Mouse (Mus musculus) brain, embryonic 14.5 days (tissue): ENCODE data around the gene Camk2b. TPM values are rescaled to one million over a fixed set of nuclear protein-coding genes. Genes with fewer than 3 reads are reported as not detected.
"Not testable (repeated sequence)": the region's sequence is repeated elsewhere in the genome, so short reads cannot be mapped to it uniquely, and the experiment has no call there.

Experiments
- DNase-seq: peaks from one replicate; pipeline ENCODE4 v3.0.0-alpha.2; 2011; ENCODE audit warnings: low read depth
- CTCF ChIP-seq: fragments of 200-500 bp; IDR thresholded peaks from 2 replicates; pipeline ENCODE4 v1.5.1; 2012; ENCODE audit warnings: inconsistent platforms, mild to moderate bottlenecking, moderate library complexity, borderline replicate concordance; ENCODE audit not compliant: insufficient read depth, insufficient read length; ENCODE audit errors: extremely low read depth
- POLR2A ChIP-seq: fragments of 200-500 bp; IDR thresholded peaks from 2 replicates; pipeline ENCODE4 v1.6.1; 2012; ENCODE audit warnings: mild to moderate bottlenecking, inconsistent platforms, borderline replicate concordance; ENCODE audit not compliant: poor library complexity, insufficient read depth, insufficient read length, severe bottlenecking; ENCODE audit errors: extremely low read depth
- polyA plus RNA-seq: library from polyadenylated mRNA; depleted of rRNA; stranded (reverse); fragments of >200 nt; gene quantifications from 2 replicates; pipeline ENCODE4 v1.2.3, GENCODE M21; 2012

Camk2b gene
- polyA plus RNA-seq, 1 experiment = 126 TPM

DNA sequence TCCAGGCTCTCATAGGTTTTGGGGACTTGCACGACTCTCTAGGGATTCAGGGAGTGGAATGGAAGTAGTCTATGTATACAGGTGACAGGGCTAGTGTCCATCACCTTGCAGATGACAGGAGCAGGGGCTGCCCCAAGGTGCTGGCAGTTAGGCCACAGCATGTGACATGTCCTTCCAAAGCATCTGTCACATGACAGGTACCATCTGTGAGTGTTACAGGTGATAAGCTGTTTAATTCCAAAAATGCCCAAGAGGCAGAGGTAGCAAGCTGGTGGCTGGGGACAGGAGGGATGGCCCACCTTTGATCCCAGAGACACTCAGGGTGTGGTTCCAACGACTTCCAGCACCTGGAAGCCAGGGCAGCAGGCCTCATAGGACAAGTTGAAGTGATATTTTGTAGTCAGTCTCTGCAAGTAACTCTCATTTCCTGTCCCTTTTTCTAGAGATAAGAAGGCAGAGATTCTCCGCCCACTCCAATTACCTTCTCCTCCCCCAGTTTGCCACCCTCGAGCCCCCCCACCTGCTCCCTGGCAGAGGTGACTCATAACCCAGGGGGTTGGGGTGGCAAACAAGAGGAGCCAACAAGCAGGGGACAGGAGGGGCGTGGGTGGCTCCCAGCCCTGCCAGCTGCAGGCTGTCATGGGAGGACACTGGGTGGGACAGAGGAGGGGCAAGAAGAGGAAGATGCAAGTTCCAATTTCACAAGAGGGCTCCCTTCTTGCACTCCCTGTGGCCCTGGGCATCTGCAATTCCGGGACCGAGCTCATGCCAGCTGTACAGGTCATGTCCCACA is 47.7 kb downstream of the Camk2b start:
- TF ChIP-seq CTCF = no peak
- no peak for TF ChIP-seq POLR2A
- DNase-seq = no peak

DNA sequence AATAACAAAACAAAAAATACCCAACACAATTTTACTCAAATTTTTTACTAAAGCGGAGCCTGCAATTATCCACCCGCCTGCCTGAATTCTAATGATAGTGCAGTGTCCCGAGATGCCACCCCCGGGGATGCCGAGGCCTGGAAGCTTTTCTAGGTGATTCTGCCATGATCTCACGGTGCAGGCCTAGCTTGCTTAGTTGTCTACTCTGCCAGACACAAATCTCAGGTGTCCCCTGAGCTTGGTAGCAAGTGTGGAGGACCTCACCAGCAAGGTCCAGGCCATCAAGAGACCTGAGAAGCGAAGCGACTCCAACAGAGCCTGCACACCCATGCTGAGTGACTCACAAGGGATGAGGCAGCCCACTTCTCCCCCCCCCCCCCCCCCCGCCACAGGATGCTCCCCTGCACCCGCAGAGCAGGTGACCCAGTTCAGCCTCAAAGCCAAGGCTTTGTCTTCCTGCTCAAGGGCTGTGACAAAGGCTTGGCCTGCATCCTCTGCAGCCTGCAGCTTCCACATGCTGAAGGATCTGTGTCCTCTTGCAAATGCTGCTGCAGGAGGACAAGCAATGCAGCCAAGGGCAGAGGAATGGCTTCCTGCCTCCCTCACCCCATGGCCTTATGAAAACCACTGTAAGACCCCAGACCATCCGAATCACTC is 48.5 kb downstream of the Camk2b start:
- TF ChIP-seq POLR2A = no peak
- TF ChIP-seq CTCF = no peak
- no peak for DNase-seq

DNA sequence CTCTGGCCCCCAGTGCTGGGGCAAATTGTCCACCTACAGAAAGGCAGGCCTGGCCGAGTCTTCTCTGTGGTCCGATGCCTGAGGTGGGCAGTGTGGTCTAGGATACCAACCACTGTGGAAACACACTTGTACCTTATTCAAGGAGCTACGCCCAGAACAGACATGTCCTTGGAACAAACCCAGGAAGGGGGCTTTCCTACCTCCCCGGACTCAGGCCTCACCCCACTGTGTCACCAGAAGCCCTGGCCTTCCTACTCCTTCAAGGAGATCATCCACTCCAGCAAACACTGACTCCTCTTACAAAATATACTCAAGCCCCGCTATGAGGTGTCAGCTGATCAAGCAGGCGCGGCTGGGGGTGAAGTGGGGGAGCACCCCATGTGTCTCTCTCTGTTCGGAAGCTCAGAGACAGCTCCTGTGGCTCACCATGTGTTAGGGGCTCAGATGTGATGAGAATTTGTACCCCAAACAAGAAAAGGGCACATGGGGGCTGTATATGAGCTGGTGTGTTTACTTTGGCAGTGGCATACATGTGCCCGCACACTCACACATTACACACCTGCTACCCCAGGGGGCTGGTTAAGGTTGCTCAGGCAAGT is 49.3 kb downstream of the Camk2b start:
- DNase-seq = no peak
- TF ChIP-seq POLR2A = no peak
- TF ChIP-seq CTCF = no peak

DNA sequence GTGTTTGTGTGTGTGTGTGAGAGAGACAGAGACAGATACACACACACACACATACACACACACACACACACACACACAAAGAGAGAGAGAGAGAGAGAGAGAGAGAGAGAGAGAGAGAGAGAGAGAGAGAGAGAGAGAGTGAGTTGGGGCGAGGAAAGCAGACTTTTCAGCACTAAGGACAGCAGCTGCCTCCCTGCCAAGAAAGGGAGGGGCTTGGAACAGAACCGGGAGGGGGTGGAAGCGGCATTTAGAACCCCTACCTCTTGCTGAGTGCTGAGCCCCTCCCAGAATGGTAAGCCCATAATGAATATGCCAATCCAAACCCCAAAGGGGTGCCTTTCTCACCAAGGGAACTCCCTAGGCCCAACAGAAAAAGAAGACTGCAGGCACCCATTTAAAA is 49.8 kb downstream of the Camk2b start:
- DNase-seq = peak; percentile 66
- TF ChIP-seq CTCF = no peak

GRCm38 (mm10) chr11:6015011-6015431 is 51.1 kb downstream of the Camk2b start:
- peak; percentile 22 for DNase-seq
- TF ChIP-seq CTCF (no peak), POLR2A (no peak)

DNA sequence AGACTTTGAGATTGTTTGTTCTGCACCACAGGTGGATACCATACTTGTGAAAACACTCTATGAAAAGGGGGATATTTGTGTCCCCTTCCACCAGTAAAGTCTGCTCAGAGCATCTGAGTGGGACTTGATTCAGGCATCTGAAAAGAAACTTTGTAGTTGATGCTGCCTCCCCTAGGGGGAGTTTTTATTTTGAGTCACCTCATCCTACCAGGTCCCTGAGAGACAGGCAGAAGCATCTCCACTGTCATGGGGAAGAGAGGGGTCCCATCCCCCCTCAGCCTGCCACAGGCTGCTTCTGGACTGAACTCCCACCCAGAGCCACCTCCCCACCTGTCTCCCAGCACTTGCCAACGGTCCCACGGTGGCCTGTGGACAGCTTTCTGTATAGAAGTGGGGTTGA is 52.8 kb downstream of the Camk2b start:
- TF ChIP-seq CTCF (no peak; the same call in 1 of the 2 replicates), POLR2A (no peak)
- DNase-seq = no peak

DNA sequence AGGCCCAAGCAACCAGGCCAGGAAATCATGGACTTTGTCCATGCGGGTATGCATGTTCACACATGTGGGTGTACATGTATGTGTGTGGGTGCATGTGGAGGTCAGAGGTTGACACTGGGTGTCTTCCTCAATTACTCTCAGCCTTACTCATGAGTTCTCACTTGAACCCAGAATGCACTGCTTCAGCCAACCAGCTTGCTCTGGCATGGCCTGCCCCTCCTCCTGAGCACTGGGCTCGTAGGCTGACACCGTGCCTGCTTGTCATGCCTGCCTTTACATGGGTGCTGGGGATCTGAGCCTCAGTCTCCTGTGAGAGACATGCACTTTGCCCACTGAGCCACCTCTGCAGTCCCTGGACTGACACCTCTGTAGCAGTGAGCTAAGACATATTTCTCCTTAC is 54.3 kb downstream of the Camk2b start:
- TF ChIP-seq POLR2A (no peak), CTCF (no peak)
- DNase-seq = no peak

- not testable (repeated sequence) for DNase-seq
Observed at GRCm38 (mm10) chr11:6010751-6011482, 55.2 kb downstream of the Camk2b start.

DNA sequence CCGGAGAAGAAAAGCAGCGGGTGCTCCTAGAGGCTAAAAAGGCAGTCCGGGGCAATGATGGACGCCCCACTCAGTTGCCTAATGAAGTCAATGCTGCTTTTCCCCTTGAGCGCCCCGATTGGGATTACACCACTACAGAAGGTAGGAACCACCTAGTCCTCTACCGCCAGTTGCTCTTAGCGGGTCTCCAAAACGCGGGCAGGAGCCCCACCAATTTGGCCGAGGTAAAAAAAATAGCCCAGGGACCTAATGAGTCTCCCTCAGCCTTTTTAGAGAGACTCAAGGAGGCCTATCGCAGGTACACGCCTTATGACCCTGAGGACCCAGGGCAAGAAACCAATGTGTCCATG is 58.4 kb downstream of the Camk2b start:
- DNase-seq = not testable (repeated sequence)

- not testable (repeated sequence) for DNase-seq
Observed at GRCm38 (mm10) chr11:6007010-6007778, 59.0 kb downstream of the Camk2b start.

- DNase-seq = not testable (repeated sequence)
Observed at GRCm38 (mm10) chr11:6006351-6007009, 59.7 kb downstream of the Camk2b start.

DNA sequence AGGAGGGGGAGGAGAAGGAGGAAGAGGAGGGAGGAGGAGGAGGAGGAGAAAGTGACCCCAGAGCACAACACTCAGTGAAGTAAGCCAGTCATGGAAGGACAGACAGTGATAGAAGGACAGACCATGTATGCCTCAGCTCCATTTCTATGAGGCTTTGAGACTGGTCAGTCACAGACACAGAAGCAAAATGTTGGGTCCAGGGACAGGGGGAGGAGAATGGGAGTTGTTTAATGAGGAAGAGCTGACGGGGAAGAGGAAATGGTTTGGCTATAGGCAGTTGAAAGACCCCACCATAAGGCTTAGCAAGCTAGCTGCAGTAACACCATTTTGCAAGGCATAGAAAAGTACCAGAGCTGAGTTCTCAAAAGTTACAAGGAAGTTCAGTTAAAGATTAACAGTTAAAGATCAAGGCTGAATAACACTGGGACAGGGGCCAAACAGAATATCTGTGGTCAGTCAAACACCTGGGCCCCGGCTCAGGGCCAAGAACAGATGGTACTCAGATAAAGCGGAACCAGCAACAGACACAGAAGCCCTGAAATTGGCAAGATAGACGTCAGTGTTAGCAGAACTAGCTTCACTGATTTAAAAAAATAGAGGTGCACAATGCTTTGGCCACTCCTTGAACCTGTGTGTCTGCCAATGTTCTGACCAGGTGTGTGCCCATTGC is 60.7 kb downstream of the Camk2b start:
- DNase-seq = not testable (repeated sequence)
